Mouse (Mus musculus) testis, adult 2 months (tissue): Measurements from ENCODE around the gene Irs2.

Experiments used
- CTCF ChIP-seq: fragments of 200-500 bp; IDR thresholded peaks from 2 replicates; pipeline ENCODE4 v1.5.1; 2012; ENCODE audit warnings: low read depth, mild to moderate bottlenecking, inconsistent platforms, low read length, moderate library complexity; ENCODE audit not compliant: control insufficient read depth, insufficient read depth, insufficient replicate concordance
- POLR2A ChIP-seq: fragments of 200-500 bp; IDR thresholded peaks from 2 replicates; pipeline ENCODE4 v1.6.1; 2012; ENCODE audit warnings: low read depth, mild to moderate bottlenecking, inconsistent platforms, low read length, moderate library complexity; ENCODE audit not compliant: control insufficient read depth

DNA sequence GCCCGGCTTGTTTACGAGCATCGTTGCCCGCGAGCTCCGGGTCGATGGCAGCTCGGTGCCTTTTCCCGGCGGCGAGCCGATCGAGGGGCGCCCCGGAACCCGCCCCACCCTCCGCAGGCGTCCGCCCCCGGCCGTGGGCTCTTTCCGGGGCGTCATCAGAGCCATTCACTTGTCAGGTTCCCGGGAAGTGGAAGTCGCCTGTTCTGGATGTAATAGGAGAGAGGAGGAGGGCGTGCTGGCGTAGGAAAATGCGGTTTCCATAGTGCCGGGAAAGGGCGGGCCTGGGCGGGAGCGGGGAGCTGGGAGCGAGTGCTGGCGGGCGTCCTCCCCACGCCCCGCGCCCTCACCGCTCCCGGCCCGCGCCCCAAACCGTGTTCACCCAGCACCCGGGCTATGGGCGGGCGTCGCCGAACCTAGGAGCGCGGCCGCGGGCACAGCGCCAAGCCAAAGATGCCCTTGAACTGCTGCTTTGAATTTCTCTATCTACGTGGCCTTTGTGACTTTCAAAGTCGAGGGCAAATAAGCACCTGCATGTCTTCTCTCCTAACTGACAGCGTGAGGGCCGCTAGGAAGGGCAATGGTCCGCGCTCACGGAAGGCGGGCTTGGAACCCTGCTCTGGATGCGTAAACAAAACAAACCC lies 1.3 kb upstream of the Irs2 start:
- TF ChIP-seq CTCF (no peak), POLR2A (no peak; the same call in 1 of the 2 replicates)
